Mouse (Mus musculus) embryonic fibroblast, embryonic 13.5 days (primary cell): Measurements from ENCODE around the gene Psma3. TPM values are rescaled to one million over a fixed set of nuclear protein-coding genes. Genes with fewer than 3 reads are reported as not detected.
A peak's percentile ranks its signal among the peaks of the same experiment; 100 is the strongest.

Experiments
- H3K27ac ChIP-seq: 2 replicates; pipeline ENCODE4 v1.5.1; 2012; ENCODE audit warnings: low read length, control low read depth, inconsistent platforms; ENCODE audit not compliant: insufficient read depth
- H3K4me1 ChIP-seq: 2 replicates; pipeline ENCODE4 v1.6.1; 2011; ENCODE audit warnings: low read length; ENCODE audit not compliant: control insufficient read depth, insufficient read depth
- H3K4me3 ChIP-seq: 2 replicates; pipeline ENCODE4 v1.5.1; 2011; ENCODE audit warnings: mild to moderate bottlenecking, control low read depth, low read length; ENCODE audit not compliant: insufficient read depth
- CTCF ChIP-seq: IDR thresholded peaks from 2 replicates; pipeline ENCODE4 v1.5.1; 2011; ENCODE audit warnings: mild to moderate bottlenecking, control low read depth, low read length, moderate library complexity, borderline replicate concordance; ENCODE audit not compliant: insufficient read depth
- POLR2A ChIP-seq: IDR thresholded peaks from 2 replicates; pipeline ENCODE4 v1.6.1; 2011; ENCODE audit warnings: low read depth, mild to moderate bottlenecking, control low read depth, low read length, moderate library complexity
- polyA plus RNA-seq: library from polyadenylated mRNA; stranded (reverse); fragments of >200 nt; gene quantifications from 2 replicates; pipeline ENCODE4 v1.2.4, GENCODE M21; 2011; ENCODE audit warnings: low read depth; ENCODE audit not compliant: missing spikeins, insufficient read length

The Psma3 gene
- polyA plus RNA-seq, 1 experiment, result 446 TPM

- peaks cover 5% of the 10 kb centered on the region for H3K4me1 ChIP-seq
- peak overlapping the region; percentile 10; the same call in 1 of the 2 replicates for H3K27ac ChIP-seq
- TF ChIP-seq POLR2A (no peak), CTCF (no peak)
- no peak overlapping the region for H3K4me3 ChIP-seq
Observed at GRCm38 (mm10) chr12:71000344-71000743, 25.9 kb downstream of the Psma3 start.

- TF ChIP-seq CTCF (no peak), POLR2A (no peak)
- no peak overlapping the region for H3K4me3 ChIP-seq
- no peak overlapping the region for H3K27ac ChIP-seq
- H3K4me1 ChIP-seq, result peaks cover 5% of the 10 kb centered on the region
Observed at GRCm38 (mm10) chr12:71001456-71001855, 27.0 kb downstream of the Psma3 start.

GRCm38 (mm10) chr12:71003760-71004426 lies 29.5 kb downstream of the Psma3 start:
- no peak overlapping the region for H3K4me3 ChIP-seq
- peaks cover 5% of the 10 kb centered on the region for H3K4me1 ChIP-seq
- TF ChIP-seq CTCF (no peak), POLR2A (no peak)
- H3K27ac ChIP-seq, result no peak overlapping the region

- no peak overlapping the region for H3K4me3 ChIP-seq
- TF ChIP-seq CTCF (no peak), POLR2A (no peak)
- H3K4me1 ChIP-seq, result no peaks in the 10 kb centered on the region; the same call in 1 of the 2 replicates
- no peak overlapping the region for H3K27ac ChIP-seq
Observed at GRCm38 (mm10) chr12:71006141-71006540, 31.7 kb downstream of the Psma3 start.

- no peak overlapping the region for H3K27ac ChIP-seq
- TF ChIP-seq POLR2A, result no peak
- TF ChIP-seq CTCF, result no peak
- no peaks in the 10 kb centered on the region; the same call in 1 of the 2 replicates for H3K4me1 ChIP-seq
- no peak overlapping the region for H3K4me3 ChIP-seq
Observed at GRCm38 (mm10) chr12:71006901-71007300, 32.5 kb downstream of the Psma3 start.

GRCm38 (mm10) chr12:71009769-71010168 lies 35.3 kb downstream of the Psma3 start:
- H3K4me1 ChIP-seq, result no peaks in the 10 kb centered on the region; the same call in 1 of the 2 replicates
- no peak overlapping the region for H3K27ac ChIP-seq
- TF ChIP-seq CTCF, result no peak
- no peak for TF ChIP-seq POLR2A
- no peak overlapping the region for H3K4me3 ChIP-seq

- peak overlapping the region; percentile 97 for H3K27ac ChIP-seq
- TF ChIP-seq CTCF (no peak), POLR2A (no peak)
- H3K4me1 ChIP-seq, result no peaks in the 10 kb centered on the region; the same call in 1 of the 2 replicates
Observed at GRCm38 (mm10) chr12:71014845-71015362, 40.5 kb downstream of the Psma3 start.

GRCm38 (mm10) chr12:71015363-71016210 lies 41.2 kb downstream of the Psma3 start, which contains the start of gene Arid4a:
Gene Arid4a, plus strand, starts transcription at chr12:71015990.
- Histone ChIP-seq H3K4me1 (no peaks in the 10 kb centered on the region), H3K4me3 (peak within 1 kb of the TSS; percentile 86), H3K27ac (peak within 1 kb of the TSS; percentile 97)
- TF ChIP-seq POLR2A, result peak; percentile 83
- TF ChIP-seq CTCF, result no peak

More at GRCm38 (mm10) chr12:71014845-71015362, 40.5 kb downstream of the Psma3 start:
- peak overlapping the region; percentile 86 for H3K4me3 ChIP-seq

GRCm38 (mm10) chr12:71016211-71016502 lies 41.7 kb downstream of the Psma3 start:
- H3K4me3 ChIP-seq, result peak overlapping the region; percentile 78
- H3K4me1 ChIP-seq, result no peaks in the 10 kb centered on the region
- H3K27ac ChIP-seq, result peak overlapping the region; percentile 53
- TF ChIP-seq POLR2A, result no peak
- no peak for TF ChIP-seq CTCF
